Mouse (Mus musculus): ENCODE results near the gene Aebp2. TPM values are rescaled to one million over a fixed set of nuclear protein-coding genes. Genes with fewer than 3 reads are reported as not detected.

Gene Aebp2
- polyA plus RNA-seq, 1 experiment = 0.51 TPM

DNA sequence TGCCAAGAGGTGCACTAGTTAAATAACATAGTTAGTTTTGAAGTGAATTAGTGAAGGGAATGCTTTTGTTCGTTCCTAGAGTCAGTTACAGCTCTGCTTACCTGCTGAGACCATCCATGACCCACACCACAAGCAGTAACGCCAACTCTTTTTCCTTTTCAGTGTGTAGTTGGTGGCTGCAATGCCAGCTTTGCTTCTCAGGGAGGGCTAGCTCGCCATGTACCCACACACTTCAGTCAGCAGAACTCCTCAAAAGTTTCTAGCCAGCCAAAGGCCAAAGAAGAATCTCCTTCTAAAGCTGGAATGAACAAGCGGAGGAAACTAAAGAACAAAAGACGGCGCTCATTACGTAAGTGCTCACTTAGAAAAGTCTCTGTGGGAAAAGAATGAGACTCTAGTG, 19.5 kb downstream of the Aebp2 start:
- H3K4me1 ChIP-seq (ENCODE audit: control insufficient read depth) = no peaks in the 10 kb centered on the region
- no peak overlapping the region for H3K4me3 ChIP-seq (replicated peaks)
- H3K36me3 ChIP-seq (ENCODE audit: control insufficient read depth) = peaks cover 73% of the 10 kb centered on the region
- TF ChIP-seq TAL1 (IDR thresholded peaks at IDR 0.05; ENCODE audit: low read length) (no peak), GATA1 (IDR thresholded peaks at IDR 0.05; ENCODE audit: low read length) (no peak)
- no peaks in the 10 kb centered on the region for H3K27me3 ChIP-seq (ENCODE audit: control insufficient read depth)
- no peaks in the 10 kb centered on the region for H3K9me3 ChIP-seq (ENCODE audit: control insufficient read depth, low read length)

DNA sequence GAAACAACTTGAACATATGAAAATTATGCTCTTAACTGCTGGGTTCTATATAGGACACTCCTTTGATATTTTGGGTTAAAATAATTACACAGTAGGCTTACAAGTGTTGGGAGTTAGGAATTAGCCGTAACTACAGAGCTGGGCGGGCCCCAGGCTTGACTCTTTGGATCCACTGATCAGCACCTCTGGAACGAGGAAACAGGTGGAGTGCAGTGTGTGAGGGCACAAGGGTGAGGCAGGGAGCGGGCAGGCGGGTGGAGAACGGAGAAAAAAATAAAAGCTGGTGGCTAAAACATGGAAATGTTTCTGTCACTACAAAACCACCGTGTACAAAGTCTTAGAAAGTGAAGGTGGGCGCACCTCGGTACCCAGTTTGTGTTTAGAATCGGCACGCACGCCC, 20.2 kb downstream of the Aebp2 start:
- Histone ChIP-seq H3K36me3 (ENCODE audit: control insufficient read depth) (peaks cover 73% of the 10 kb centered on the region), H3K4me3 (replicated peaks) (no peak overlapping the region), H3K9me3 (ENCODE audit: control insufficient read depth, low read length) (no peaks in the 10 kb centered on the region), H3K27me3 (ENCODE audit: control insufficient read depth) (no peaks in the 10 kb centered on the region), H3K4me1 (ENCODE audit: control insufficient read depth) (no peaks in the 10 kb centered on the region)
- no peak for TF ChIP-seq TAL1 (IDR thresholded peaks at IDR 0.05; ENCODE audit: low read length)
- TF ChIP-seq GATA1 (IDR thresholded peaks at IDR 0.05; ENCODE audit: low read length) = no peak

DNA sequence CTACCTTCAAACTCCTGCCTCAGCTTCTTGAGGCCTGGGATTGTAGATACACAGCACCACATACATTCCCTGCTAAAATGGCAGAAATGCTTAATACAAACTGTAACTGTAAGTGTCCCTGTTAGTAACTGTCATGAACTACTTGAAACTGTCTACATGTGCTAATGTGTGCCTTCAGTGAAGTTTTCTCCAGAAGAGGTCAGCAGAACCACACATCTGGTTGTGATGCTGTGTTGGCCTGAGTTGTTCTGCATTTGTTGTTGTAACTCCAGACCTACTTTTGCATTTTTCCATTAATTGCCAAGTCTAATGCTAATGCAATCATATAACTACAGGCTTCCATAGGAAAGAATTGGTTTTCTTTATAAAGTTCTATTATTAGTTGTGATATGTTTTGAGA, 23.5 kb downstream of the Aebp2 start:
- H3K4me1 ChIP-seq (ENCODE audit: control insufficient read depth) = no peaks in the 10 kb centered on the region
- peaks cover 75% of the 10 kb centered on the region for H3K36me3 ChIP-seq (ENCODE audit: control insufficient read depth)
- no peak overlapping the region for H3K4me3 ChIP-seq (replicated peaks)
- no peaks in the 10 kb centered on the region for H3K9me3 ChIP-seq (ENCODE audit: control insufficient read depth, low read length)
- no peaks in the 10 kb centered on the region for H3K27me3 ChIP-seq (ENCODE audit: control insufficient read depth)
- TF ChIP-seq GATA1 (IDR thresholded peaks at IDR 0.05; ENCODE audit: low read length) (no peak), TAL1 (IDR thresholded peaks at IDR 0.05; ENCODE audit: low read length) (no peak)

DNA sequence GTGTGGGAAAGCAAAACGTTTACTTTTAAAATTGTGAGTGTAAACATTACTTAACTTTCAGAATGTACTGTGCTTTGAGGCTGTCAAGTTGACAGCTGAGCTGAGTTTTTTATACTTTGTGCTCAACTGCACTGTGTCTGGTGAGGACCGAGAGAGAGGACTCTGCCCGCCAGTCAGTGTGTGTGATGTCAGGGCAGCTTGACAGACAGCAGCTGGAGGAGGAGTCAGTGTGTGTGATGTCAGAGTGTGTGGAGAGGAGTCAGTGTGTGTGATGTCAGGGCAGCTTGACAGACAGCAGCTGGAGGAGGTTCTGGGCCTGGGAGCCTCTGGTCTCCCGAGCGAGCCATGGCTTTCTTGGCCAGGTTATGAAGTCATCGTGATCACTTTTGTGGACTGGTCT, 24.4 kb downstream of the Aebp2 start:
- Histone ChIP-seq H3K4me1 (ENCODE audit: control insufficient read depth) (no peaks in the 10 kb centered on the region), H3K4me3 (replicated peaks) (no peak overlapping the region), H3K9me3 (ENCODE audit: control insufficient read depth, low read length) (no peaks in the 10 kb centered on the region), H3K27me3 (ENCODE audit: control insufficient read depth) (no peaks in the 10 kb centered on the region), H3K36me3 (ENCODE audit: control insufficient read depth) (peaks cover 72% of the 10 kb centered on the region)
- TF ChIP-seq TAL1 (IDR thresholded peaks at IDR 0.05; ENCODE audit: low read length) (no peak), GATA1 (IDR thresholded peaks at IDR 0.05; ENCODE audit: low read length) (no peak)

DNA sequence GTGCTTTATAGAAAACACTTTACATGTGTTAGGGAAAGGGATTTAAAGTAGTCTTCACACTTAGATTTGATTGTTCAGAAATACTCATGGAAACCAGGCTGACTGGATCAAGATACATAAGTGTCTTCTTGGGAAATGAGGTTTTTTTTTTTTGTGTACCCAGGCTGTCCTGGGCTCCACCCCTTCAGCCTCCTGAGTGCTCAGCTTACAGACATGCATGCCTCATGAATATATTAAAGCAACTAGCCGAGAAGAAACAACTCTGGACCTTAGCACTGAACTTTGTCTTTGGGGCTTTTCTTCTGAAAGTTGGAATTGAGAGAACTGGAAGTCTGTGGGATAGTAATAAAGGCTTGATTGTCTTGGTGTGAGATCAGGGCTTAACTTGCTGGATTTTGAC, 27.3 kb downstream of the Aebp2 start:
- Histone ChIP-seq H3K4me3 (replicated peaks) (no peak overlapping the region), H3K36me3 (ENCODE audit: control insufficient read depth) (peaks cover 70% of the 10 kb centered on the region), H3K27me3 (ENCODE audit: control insufficient read depth) (no peaks in the 10 kb centered on the region), H3K9me3 (ENCODE audit: control insufficient read depth, low read length) (no peaks in the 10 kb centered on the region), H3K4me1 (ENCODE audit: control insufficient read depth) (no peaks in the 10 kb centered on the region)
- TF ChIP-seq GATA1 (IDR thresholded peaks at IDR 0.05; ENCODE audit: low read length) (no peak), TAL1 (IDR thresholded peaks at IDR 0.05; ENCODE audit: low read length) (no peak)

DNA sequence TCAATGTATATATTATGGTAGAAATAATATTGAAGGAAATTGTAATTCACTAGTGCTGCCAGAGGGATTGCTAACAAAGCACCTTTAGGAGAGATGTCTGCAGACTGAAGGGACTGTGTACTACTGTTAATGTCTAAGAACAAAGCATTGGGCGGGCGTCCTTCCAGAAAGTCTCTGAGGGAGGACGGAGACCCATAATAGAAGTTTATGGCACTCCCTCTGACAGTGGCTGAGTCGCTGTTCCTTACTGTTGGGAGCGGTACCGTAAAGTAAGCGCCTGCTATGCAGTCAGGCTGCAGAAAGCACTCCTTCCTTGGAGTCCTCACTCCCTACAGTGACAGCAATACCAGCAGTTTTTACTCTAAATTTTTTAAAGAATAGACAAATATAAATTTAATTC, 29.5 kb downstream of the Aebp2 start:
- Histone ChIP-seq H3K4me1 (ENCODE audit: control insufficient read depth) (no peaks in the 10 kb centered on the region), H3K36me3 (ENCODE audit: control insufficient read depth) (peaks cover 64% of the 10 kb centered on the region), H3K27me3 (ENCODE audit: control insufficient read depth) (no peaks in the 10 kb centered on the region), H3K9me3 (ENCODE audit: control insufficient read depth, low read length) (no peaks in the 10 kb centered on the region), H3K4me3 (replicated peaks) (no peak overlapping the region)
- TF ChIP-seq GATA1 (IDR thresholded peaks at IDR 0.05; ENCODE audit: low read length) = no peak
- no peak for TF ChIP-seq TAL1 (IDR thresholded peaks at IDR 0.05; ENCODE audit: low read length)

DNA sequence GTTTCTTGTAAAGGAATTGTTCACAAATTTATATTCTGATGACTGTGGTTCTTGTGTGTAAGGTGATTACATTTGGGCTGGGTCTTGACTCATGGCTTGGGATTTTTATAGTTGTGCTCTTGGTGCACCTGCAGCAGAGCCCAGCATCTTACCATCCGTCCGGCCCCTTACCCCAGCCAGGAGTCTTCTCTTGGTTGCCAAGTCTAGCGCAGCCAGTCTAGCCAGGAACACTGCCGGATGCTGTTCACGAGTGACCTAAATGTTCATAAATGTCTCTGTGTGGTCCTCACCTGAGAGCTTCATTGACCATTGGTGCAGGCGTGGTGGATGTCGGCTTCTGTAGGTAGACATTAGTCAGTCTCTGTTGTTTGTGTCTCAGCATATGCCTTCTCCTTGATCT, 33.0 kb downstream of the Aebp2 start:
- no peaks in the 10 kb centered on the region for H3K9me3 ChIP-seq (ENCODE audit: control insufficient read depth, low read length)
- TF ChIP-seq TAL1 (IDR thresholded peaks at IDR 0.05; ENCODE audit: low read length) (no peak), GATA1 (IDR thresholded peaks at IDR 0.05; ENCODE audit: low read length) (no peak)
- no peaks in the 10 kb centered on the region for H3K4me1 ChIP-seq (ENCODE audit: control insufficient read depth)
- H3K36me3 ChIP-seq (ENCODE audit: control insufficient read depth) = peaks cover 35% of the 10 kb centered on the region
- H3K4me3 ChIP-seq (replicated peaks) = no peak overlapping the region
- no peaks in the 10 kb centered on the region for H3K27me3 ChIP-seq (ENCODE audit: control insufficient read depth)

DNA sequence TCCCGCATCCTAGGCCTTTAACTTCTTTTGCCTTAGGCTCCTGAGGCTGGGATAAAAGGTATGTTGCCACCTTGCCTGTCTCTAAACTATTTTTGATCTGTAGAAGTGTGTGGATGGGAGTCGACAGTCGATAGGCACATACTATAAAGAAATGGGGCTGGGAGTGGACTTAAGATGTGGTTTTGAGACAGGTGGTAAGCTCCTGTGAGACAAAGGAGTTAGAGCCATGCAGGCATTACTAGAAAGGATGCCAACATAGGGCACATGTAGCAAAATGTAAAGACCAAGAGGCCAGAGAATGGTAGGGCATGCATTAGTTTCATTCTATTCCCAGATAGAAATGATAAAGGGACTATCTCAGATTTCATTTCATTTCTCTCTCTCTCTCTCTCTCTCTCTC, 34.5 kb downstream of the Aebp2 start:
- Histone ChIP-seq H3K9me3 (ENCODE audit: control insufficient read depth, low read length) (no peaks in the 10 kb centered on the region), H3K4me1 (ENCODE audit: control insufficient read depth) (no peaks in the 10 kb centered on the region), H3K27me3 (ENCODE audit: control insufficient read depth) (no peaks in the 10 kb centered on the region), H3K36me3 (ENCODE audit: control insufficient read depth) (peaks cover 25% of the 10 kb centered on the region), H3K4me3 (replicated peaks) (no peak overlapping the region)
- TF ChIP-seq GATA1 (IDR thresholded peaks at IDR 0.05; ENCODE audit: low read length) (no peak), TAL1 (IDR thresholded peaks at IDR 0.05; ENCODE audit: low read length) (no peak)

DNA sequence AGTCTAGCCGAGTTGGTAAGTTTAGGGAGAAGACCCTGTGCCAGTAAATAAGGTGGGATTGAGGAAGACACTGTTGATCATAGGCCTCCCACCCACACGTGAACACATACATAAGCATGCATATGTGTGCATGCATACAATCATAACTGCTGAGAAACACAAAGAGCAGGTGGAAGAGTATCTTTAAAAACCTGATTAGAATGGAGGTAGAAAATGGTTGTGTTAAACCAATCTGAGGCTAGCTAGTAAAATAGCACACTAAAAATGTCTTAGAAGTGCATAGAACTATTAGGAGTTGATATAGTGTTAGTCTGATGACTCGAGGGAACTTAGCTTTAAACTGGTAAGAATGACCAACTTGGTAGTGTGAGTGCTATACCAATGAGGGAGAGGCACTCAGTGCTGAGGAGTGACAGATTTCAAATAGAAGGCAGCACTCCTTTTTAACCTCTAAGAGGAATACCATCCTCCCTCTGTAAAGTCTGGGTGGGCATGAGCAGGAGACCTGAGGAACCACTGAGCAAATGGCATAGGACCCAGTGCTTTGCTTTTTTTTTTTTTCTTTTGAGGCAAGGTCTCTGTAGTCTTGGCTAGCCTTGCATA, 35.6 kb downstream of the Aebp2 start:
- Histone ChIP-seq H3K4me3 (replicated peaks) (no peak overlapping the region), H3K27me3 (ENCODE audit: control insufficient read depth) (no peaks in the 10 kb centered on the region), H3K36me3 (ENCODE audit: control insufficient read depth) (peaks cover 18% of the 10 kb centered on the region), H3K4me1 (ENCODE audit: control insufficient read depth) (no peaks in the 10 kb centered on the region), H3K9me3 (ENCODE audit: control insufficient read depth, low read length) (no peaks in the 10 kb centered on the region)
- TF ChIP-seq TAL1 (IDR thresholded peaks at IDR 0.05; ENCODE audit: low read length) (no peak), GATA1 (IDR thresholded peaks at IDR 0.05; ENCODE audit: low read length) (no peak)

DNA sequence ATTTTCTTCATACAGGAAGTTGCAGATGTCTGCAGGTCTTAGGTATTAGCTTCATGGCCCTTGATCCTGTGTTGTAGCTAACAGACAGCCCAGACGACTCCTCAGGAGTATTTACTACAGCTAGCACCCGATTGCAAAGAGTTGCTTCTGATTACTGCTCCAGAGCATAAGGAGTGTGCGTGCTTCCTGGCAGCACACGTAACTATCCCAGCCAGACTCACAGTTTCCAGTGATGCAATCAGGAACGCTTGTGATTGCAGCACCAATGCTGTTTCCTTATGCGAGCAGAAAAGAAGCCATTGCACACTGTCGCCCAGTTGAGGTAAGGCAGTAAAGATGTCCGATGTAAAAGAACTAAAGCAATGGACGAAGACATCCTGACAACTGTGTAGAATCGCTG, 38.6 kb downstream of the Aebp2 start:
- no peaks in the 10 kb centered on the region for H3K27me3 ChIP-seq (ENCODE audit: control insufficient read depth)
- H3K9me3 ChIP-seq (ENCODE audit: control insufficient read depth, low read length) = no peaks in the 10 kb centered on the region
- H3K4me1 ChIP-seq (ENCODE audit: control insufficient read depth) = no peaks in the 10 kb centered on the region
- H3K36me3 ChIP-seq (ENCODE audit: control insufficient read depth) = peaks cover under 1% of the 10 kb centered on the region
- TF ChIP-seq GATA1 (IDR thresholded peaks at IDR 0.05; ENCODE audit: low read length) = no peak
- TF ChIP-seq TAL1 (IDR thresholded peaks at IDR 0.05; ENCODE audit: low read length) = no peak
- no peak overlapping the region for H3K4me3 ChIP-seq (replicated peaks)
